Comparison of ENCODE assay signal across 15 mouse cellular contexts in genomic region chr3:88627114-88627513, GRCm38 (mm10). TPM values are rescaled to one million over a fixed set of nuclear protein-coding genes. Genes with fewer than 3 reads are reported as not detected.
DNase-seq lines count a peak whose midpoint lies in the region; ATAC-seq and TF ChIP-seq lines count a peak whose summit lies in the region.
"Had no signal": no experiment of that assay in that cellular context is flagged by ENCODE, and none has a peak within 500 bp of the region (broad histone marks: within the 10 kb centered on the region; RNA-seq: fewer than 3 reads in every experiment).

No protein-coding gene starts in this region.

- no peaks in the 10 kb centered on the region for H3K9me3 ChIP-seq in hindbrain, embryonic 15.5 days
- no peaks in the 10 kb centered on the region for H3K9me3 ChIP-seq in hindbrain, embryonic 12.5 days (replicated peaks)
- H3K9me3 ChIP-seq in midbrain, embryonic 14.5 days (ENCODE audit: control insufficient read depth, low read length): no peaks in the 10 kb centered on the region
- H3K9me3 ChIP-seq in midbrain, embryonic 16.5 days (replicated peaks; ENCODE audit: control insufficient read depth, low read length, poor library complexity, severe bottlenecking): no peaks in the 10 kb centered on the region
- no peaks in the 10 kb centered on the region for H3K9me3 ChIP-seq in limb, embryonic 10.5 days (replicated peaks)

- H3K9ac ChIP-seq in hindbrain, embryonic 15.5 days: no peak overlapping the region
- no peak overlapping the region; the same call in 1 of the 2 replicates for H3K9ac ChIP-seq in hindbrain, embryonic 12.5 days
- no peak overlapping the region for H3K9ac ChIP-seq in midbrain, embryonic 14.5 days (replicated peaks; ENCODE audit: low read length)
- no peak overlapping the region for H3K9ac ChIP-seq in midbrain, embryonic 16.5 days (ENCODE audit: low read depth, low read length)

- no peak for ATAC-seq in hindbrain, embryonic 15.5 days (ENCODE audit: low FRiP score, low read depth)
- no peak for ATAC-seq in hindbrain, embryonic 12.5 days (ENCODE audit: low FRiP score)
- ATAC-seq in midbrain, embryonic 14.5 days (ENCODE audit: low FRiP score, low TSS enrichment): no peak
- no peak for ATAC-seq in midbrain, embryonic 16.5 days
- peak; percentile 63 for ATAC-seq in megakaryocyte progenitor cell, adult 5-6 weeks (replicated peaks; ENCODE audit: poor library complexity)
- ATAC-seq in granulocyte monocyte progenitor cell, adult 5-6 weeks (replicated peaks; ENCODE audit: poor library complexity, severe bottlenecking): no peak
- ATAC-seq: intestine, postnatal 0 days had no signal

- 0 out of 2 replicates have a peak overlapping the region, but pooled peaks have one; percentile 27 for H3K27ac ChIP-seq in hindbrain, embryonic 15.5 days (replicated peaks)
- no peak overlapping the region for H3K27ac ChIP-seq in hindbrain, embryonic 12.5 days
- H3K27ac ChIP-seq in midbrain, embryonic 14.5 days (replicated peaks; ENCODE audit: low read depth, low read length): peak overlapping the region; percentile 26; the same call in 1 of the 2 replicates
- no peak overlapping the region for H3K27ac ChIP-seq in midbrain, embryonic 16.5 days (ENCODE audit: low read length)
- no peak overlapping the region for H3K27ac ChIP-seq in limb, embryonic 10.5 days

- H3K4me3 ChIP-seq in hindbrain, embryonic 15.5 days: no peak overlapping the region
- no peak overlapping the region for H3K4me3 ChIP-seq in hindbrain, embryonic 12.5 days
- H3K4me3 ChIP-seq in midbrain, embryonic 14.5 days (replicated peaks; ENCODE audit: low read depth, low read length): no peak overlapping the region
- H3K4me3 ChIP-seq in midbrain, embryonic 16.5 days (ENCODE audit: low read depth, low read length): no peak overlapping the region
- peak overlapping the region; percentile 8; the same call in 1 of the 2 replicates for H3K4me3 ChIP-seq in limb, embryonic 10.5 days
- no peak overlapping the region for H3K4me3 ChIP-seq in lung, adult 2 months (replicated peaks; ENCODE audit: extremely low read depth, low read depth, low read length)

- no peak for TF ChIP-seq CTCF in lung, adult 2 months (IDR thresholded peaks at IDR 0.05; ENCODE audit: insufficient read depth, low read length)

- no peak for DNase-seq in midbrain, embryonic 14.5 days
- no peak for DNase-seq in limb, embryonic 10.5 days (ENCODE audit: low spot score)
- no peak for DNase-seq in lung, adult 2 months
- DNase-seq: cerebellum, adult 9-10 months; right cerebral cortex, postnatal 25 days had no signal

- peaks cover 62% of the 10 kb centered on the region for H3K4me1 ChIP-seq in hindbrain, embryonic 15.5 days (replicated peaks)
- H3K4me1 ChIP-seq in hindbrain, embryonic 12.5 days: peaks cover 63% of the 10 kb centered on the region
- peaks cover 29% of the 10 kb centered on the region for H3K4me1 ChIP-seq in midbrain, embryonic 14.5 days (ENCODE audit: control insufficient read depth, insufficient read depth, low read length)
- peaks cover 46% of the 10 kb centered on the region for H3K4me1 ChIP-seq in midbrain, embryonic 16.5 days (ENCODE audit: control insufficient read depth, insufficient read depth, low read length)
- H3K4me1 ChIP-seq in limb, embryonic 10.5 days: peaks cover 48% of the 10 kb centered on the region
- H3K4me1 ChIP-seq in lung, adult 2 months (ENCODE audit: control insufficient read depth, insufficient read depth, low read length): peaks cover 67% of the 10 kb centered on the region

- H3K27me3 ChIP-seq in hindbrain, embryonic 15.5 days: no peaks in the 10 kb centered on the region
- H3K27me3 ChIP-seq in hindbrain, embryonic 12.5 days: no peaks in the 10 kb centered on the region
- H3K27me3 ChIP-seq in midbrain, embryonic 14.5 days (ENCODE audit: control insufficient read depth, insufficient read depth, low read length): no peaks in the 10 kb centered on the region
- H3K27me3 ChIP-seq in midbrain, embryonic 16.5 days (ENCODE audit: control insufficient read depth, insufficient read depth, low read depth, low read length): no peaks in the 10 kb centered on the region
- H3K27me3 ChIP-seq in limb, embryonic 10.5 days (ENCODE audit: low read depth, poor library complexity, severe bottlenecking): no peaks in the 10 kb centered on the region

- H3K4me2 ChIP-seq in hindbrain, embryonic 15.5 days: 0 out of 2 replicates have a peak overlapping the region, but pooled peaks have one; percentile 1
- no peak overlapping the region for H3K4me2 ChIP-seq in hindbrain, embryonic 12.5 days (replicated peaks)
- H3K4me2 ChIP-seq in midbrain, embryonic 14.5 days (ENCODE audit: low read length): 0 out of 2 replicates have a peak overlapping the region, but pooled peaks have one; percentile 18
- H3K4me2 ChIP-seq in midbrain, embryonic 16.5 days (ENCODE audit: low read length): no peak overlapping the region

- H3K36me3 ChIP-seq in hindbrain, embryonic 15.5 days: peaks cover 20% of the 10 kb centered on the region
- H3K36me3 ChIP-seq in hindbrain, embryonic 12.5 days: peaks cover 47% of the 10 kb centered on the region
- peaks cover 49% of the 10 kb centered on the region for H3K36me3 ChIP-seq in midbrain, embryonic 14.5 days (ENCODE audit: control insufficient read depth, insufficient read depth, low read length)
- H3K36me3 ChIP-seq in midbrain, embryonic 16.5 days (ENCODE audit: control insufficient read depth, insufficient read depth, low read length): peaks cover 11% of the 10 kb centered on the region
- peaks cover 79% of the 10 kb centered on the region for H3K36me3 ChIP-seq in limb, embryonic 10.5 days

- 70% methylated on average over 4 of the region's 4 CpGs for WGBS in hindbrain, embryonic 15.5 days
- WGBS in hindbrain, embryonic 12.5 days: 76% methylated on average over 4 of the region's 4 CpGs
- 71% methylated on average over 4 of the region's 4 CpGs for WGBS in midbrain, embryonic 14.5 days
- 67% methylated on average over 4 of the region's 4 CpGs for WGBS in midbrain, embryonic 16.5 days
- 58% methylated on average over 4 of the region's 4 CpGs for WGBS in limb, embryonic 10.5 days
- 42% methylated on average over 4 of the region's 4 CpGs for WGBS in lung, adult 2 months

- no peak for TF ChIP-seq POLR2A in lung, adult 2 months (IDR thresholded peaks at IDR 0.05; ENCODE audit: borderline replicate concordance, extremely low read depth, low read depth, low read length)

RNA-seq across cellular contexts. Expression of gene Arhgef2, which starts 21.3 kb away (rescaled TPM):
- polyA plus RNA-seq in hindbrain, embryonic 15.5 days (2015; fragmentation: Nextera tagmentation; extraction: Ambion mirVana): 121 and 129 TPM in 2 replicates
- polyA plus RNA-seq in hindbrain, embryonic 12.5 days (2016; fragmentation: Nextera tagmentation; extraction: Ambion mirVana): 171 and 179 TPM in 2 replicates
- 122 and 134 TPM in 2 replicates for polyA plus RNA-seq in midbrain, embryonic 14.5 days (2014; fragmentation: Nextera tagmentation; extraction: Ambion mirVana)
- 104 and 131 TPM in 2 replicates for polyA plus RNA-seq in midbrain, embryonic 16.5 days (2015; fragmentation: Nextera tagmentation; extraction: Ambion mirVana)
- 103 and 119 TPM in 2 replicates for polyA plus RNA-seq in limb, embryonic 10.5 days (2016; fragmentation: Nextera tagmentation; extraction: Ambion mirVana)
- 94.1 and 112 TPM in 2 replicates for total RNA-seq in megakaryocyte progenitor cell, adult 5-6 weeks (2015)
- total RNA-seq in megakaryocyte progenitor cell, adult 5-6 weeks (2017): 55.7 and 88.3 TPM in 2 replicates
- 186 and 233 TPM in 2 replicates for polyA plus RNA-seq in lung, adult 2 months (2012; rRNA removed)
- total RNA-seq in granulocyte monocyte progenitor cell, adult 5-6 weeks (2014; fragmentation: Nextera tagmentation): 125 and 137 TPM in 2 replicates
- 59.1 and 73.5 TPM in 2 replicates for total RNA-seq in granulocyte monocyte progenitor cell, adult 5-6 weeks (2017)

RNA-seq across cellular contexts. Expression of gene Rxfp4, which starts 25.8 kb away (rescaled TPM):
- polyA plus RNA-seq in hindbrain, embryonic 15.5 days (2015; fragmentation: Nextera tagmentation; extraction: Ambion mirVana): not detected in 2 replicates
- not detected in 2 replicates for polyA plus RNA-seq in hindbrain, embryonic 12.5 days (2016; fragmentation: Nextera tagmentation; extraction: Ambion mirVana)
- not detected in 2 replicates for polyA plus RNA-seq in midbrain, embryonic 14.5 days (2014; fragmentation: Nextera tagmentation; extraction: Ambion mirVana)
- polyA plus RNA-seq in midbrain, embryonic 16.5 days (2015; fragmentation: Nextera tagmentation; extraction: Ambion mirVana): not detected in 2 replicates
- not detected in 2 replicates for polyA plus RNA-seq in limb, embryonic 10.5 days (2016; fragmentation: Nextera tagmentation; extraction: Ambion mirVana)
- total RNA-seq in megakaryocyte progenitor cell, adult 5-6 weeks (2015): not detected in 2 replicates
- not detected in 2 replicates for total RNA-seq in megakaryocyte progenitor cell, adult 5-6 weeks (2017)
- 0.41 and 0.76 TPM in 2 replicates for polyA plus RNA-seq in lung, adult 2 months (2012; rRNA removed)
- not detected in 2 replicates for total RNA-seq in granulocyte monocyte progenitor cell, adult 5-6 weeks (2014; fragmentation: Nextera tagmentation)
- total RNA-seq in granulocyte monocyte progenitor cell, adult 5-6 weeks (2017): not detected in 2 replicates
- polyA plus RNA-seq: heart, postnatal 0 days; intestine, postnatal 0 days; lung, embryonic 16.5 days; neural tube, embryonic 14.5 days; stomach, embryonic 14.5 days had no signal

RNA-seq across cellular contexts. Expression of gene Ssr2, which starts 51.4 kb away (rescaled TPM):
- 146 and 149 TPM in 2 replicates for polyA plus RNA-seq in hindbrain, embryonic 15.5 days (2015; fragmentation: Nextera tagmentation; extraction: Ambion mirVana)
- 152 and 155 TPM in 2 replicates for polyA plus RNA-seq in hindbrain, embryonic 12.5 days (2016; fragmentation: Nextera tagmentation; extraction: Ambion mirVana)
- polyA plus RNA-seq in midbrain, embryonic 14.5 days (2014; fragmentation: Nextera tagmentation; extraction: Ambion mirVana): 110 and 114 TPM in 2 replicates
- 127 and 144 TPM in 2 replicates for polyA plus RNA-seq in midbrain, embryonic 16.5 days (2015; fragmentation: Nextera tagmentation; extraction: Ambion mirVana)
- 199 and 202 TPM in 2 replicates for polyA plus RNA-seq in limb, embryonic 10.5 days (2016; fragmentation: Nextera tagmentation; extraction: Ambion mirVana)
- 438 and 488 TPM in 2 replicates for total RNA-seq in megakaryocyte progenitor cell, adult 5-6 weeks (2015)
- total RNA-seq in megakaryocyte progenitor cell, adult 5-6 weeks (2017): 213 and 253 TPM in 2 replicates
- polyA plus RNA-seq in lung, adult 2 months (2012; rRNA removed): 139 and 188 TPM in 2 replicates
- 401 and 434 TPM in 2 replicates for total RNA-seq in granulocyte monocyte progenitor cell, adult 5-6 weeks (2014; fragmentation: Nextera tagmentation)
- 225 and 243 TPM in 2 replicates for total RNA-seq in granulocyte monocyte progenitor cell, adult 5-6 weeks (2017)

RNA-seq across cellular contexts. Expression of gene Khdc4, which starts 58.5 kb away (rescaled TPM):
- 84.5 and 88.5 TPM in 2 replicates for polyA plus RNA-seq in hindbrain, embryonic 15.5 days (2015; fragmentation: Nextera tagmentation; extraction: Ambion mirVana)
- 117 and 119 TPM in 2 replicates for polyA plus RNA-seq in hindbrain, embryonic 12.5 days (2016; fragmentation: Nextera tagmentation; extraction: Ambion mirVana)
- polyA plus RNA-seq in midbrain, embryonic 14.5 days (2014; fragmentation: Nextera tagmentation; extraction: Ambion mirVana): 68.2 and 91.0 TPM in 2 replicates
- 84.4 and 94.9 TPM in 2 replicates for polyA plus RNA-seq in midbrain, embryonic 16.5 days (2015; fragmentation: Nextera tagmentation; extraction: Ambion mirVana)
- polyA plus RNA-seq in limb, embryonic 10.5 days (2016; fragmentation: Nextera tagmentation; extraction: Ambion mirVana): 103 and 111 TPM in 2 replicates
- 47.3 and 47.4 TPM in 2 replicates for total RNA-seq in megakaryocyte progenitor cell, adult 5-6 weeks (2015)
- 38.1 and 48.1 TPM in 2 replicates for total RNA-seq in megakaryocyte progenitor cell, adult 5-6 weeks (2017)
- polyA plus RNA-seq in lung, adult 2 months (2012; rRNA removed): 46.7 and 51.4 TPM in 2 replicates
- 57.4 and 68.2 TPM in 2 replicates for total RNA-seq in granulocyte monocyte progenitor cell, adult 5-6 weeks (2014; fragmentation: Nextera tagmentation)
- total RNA-seq in granulocyte monocyte progenitor cell, adult 5-6 weeks (2017): 35.4 and 49.3 TPM in 2 replicates

Comparison
In these comparisons a context has a peak if more than half of its experiments do, and no peak if none do; other contexts are left out.
1. H3K27ac ChIP-seq: peak in hindbrain, embryonic 15.5 days (single experiment) and midbrain, embryonic 14.5 days (single experiment); none in hindbrain, embryonic 12.5 days (single experiment), midbrain, embryonic 16.5 days (single experiment) and limb, embryonic 10.5 days (single experiment).
2. H3K4me2 ChIP-seq: peak in hindbrain, embryonic 15.5 days (single experiment) and midbrain, embryonic 14.5 days (single experiment); none in hindbrain, embryonic 12.5 days (single experiment) and midbrain, embryonic 16.5 days (single experiment).